Mouse (Mus musculus): ENCODE measurements around the gene Gm11232.

Gm11232 gene

GRCm38 (mm10) chr4:71757865-71758264, at the start of gene Gm11232:
Gene Gm11232, minus strand, starts transcription at chr4:71757965.
- no peak for DNase-seq (ENCODE audit: low spot score)

- no peak for DNase-seq (ENCODE audit: low spot score)
Observed at GRCm38 (mm10) chr4:71805977-71806534, 48.3 kb upstream of the Gm11232 start.

DNA sequence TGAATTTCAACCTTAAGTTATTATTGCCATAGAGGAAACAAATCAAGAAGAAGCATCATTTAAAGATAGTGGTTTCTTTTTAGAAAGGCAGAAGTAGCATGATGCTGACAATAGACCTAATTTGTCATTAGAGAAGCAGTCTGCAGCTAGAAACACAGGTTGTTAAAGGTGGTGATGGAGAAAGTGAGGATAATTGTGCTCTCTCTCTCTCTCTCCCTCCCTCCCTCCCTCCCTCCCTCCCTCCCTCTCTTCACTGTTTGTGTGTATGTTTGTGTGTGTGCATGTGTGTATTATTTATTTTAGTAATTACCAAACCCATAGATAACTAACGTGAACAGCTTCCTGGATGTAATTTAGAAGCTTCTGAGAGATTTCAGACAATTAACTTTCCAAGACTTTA, 7.8 kb upstream of the Gm11232 start:
- no peak for DNase-seq (ENCODE audit: low spot score)

GRCm38 (mm10) chr4:71765071-71765470, 7.3 kb upstream of the Gm11232 start:
- no peak for DNase-seq (ENCODE audit: low spot score)

DNA sequence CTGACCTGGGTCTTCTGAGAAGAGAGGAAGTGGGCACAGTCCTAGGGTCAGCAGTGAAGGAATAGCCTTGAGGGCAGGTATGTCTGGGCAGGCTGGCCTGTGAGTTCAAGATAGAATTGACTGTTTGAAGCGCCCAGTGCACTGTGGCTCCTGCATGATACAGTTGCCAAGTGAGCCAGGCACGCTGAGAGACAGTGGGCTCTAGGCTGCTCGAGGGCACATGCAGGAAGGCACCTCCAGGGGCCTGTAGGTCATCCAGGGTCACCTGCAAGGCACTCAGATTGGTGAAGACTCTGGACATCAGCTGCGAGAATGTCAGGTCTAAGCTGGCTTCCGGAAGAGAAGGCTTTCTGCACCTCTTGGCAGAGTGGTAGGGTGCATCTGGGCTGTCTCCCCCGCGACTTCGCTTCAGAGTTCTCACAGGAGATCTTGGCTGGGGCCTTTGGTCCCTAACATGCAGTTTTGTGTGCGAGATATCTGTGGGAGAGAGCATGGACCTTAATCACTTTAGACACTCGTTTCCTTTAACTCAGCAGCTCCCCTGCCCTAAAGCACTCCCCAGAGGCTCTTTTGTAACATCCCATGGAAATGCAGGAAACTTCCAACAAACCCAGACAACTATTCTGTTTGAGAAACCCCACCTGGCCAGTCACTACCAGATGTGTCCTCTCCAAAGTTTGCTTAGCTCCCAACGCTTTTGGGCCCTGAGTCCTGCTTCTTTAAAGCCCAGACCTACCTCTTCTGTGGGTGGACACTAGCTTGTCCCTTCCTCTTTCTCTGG, 1.1 kb downstream of the Gm11232 start:
- DNase-seq (ENCODE audit: low spot score) = no peak

GRCm38 (mm10) chr4:71745741-71746140, 12.0 kb downstream of the Gm11232 start:
- DNase-seq (ENCODE audit: low spot score) = no peak

- no peak for DNase-seq (ENCODE audit: low spot score)
Observed at GRCm38 (mm10) chr4:71736529-71736928, 21.2 kb downstream of the Gm11232 start.

DNA sequence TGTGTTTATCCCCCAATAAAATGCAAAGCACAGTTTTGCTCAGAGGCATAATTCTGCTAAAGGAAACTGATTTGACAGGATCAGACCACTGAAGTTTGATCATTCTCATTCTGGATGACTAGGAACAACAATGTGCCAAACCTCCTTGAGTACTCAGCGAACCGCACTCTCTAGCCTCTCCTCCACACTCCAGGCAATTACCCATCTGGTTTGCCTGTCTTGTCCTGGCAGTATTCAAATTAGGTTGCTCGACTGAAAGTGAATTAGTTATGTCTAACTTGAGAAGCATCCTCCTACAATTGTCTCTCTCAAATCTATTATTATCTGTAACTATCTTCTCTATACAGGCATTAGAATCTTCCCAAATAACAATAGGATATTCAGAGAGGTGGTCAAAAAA, 22.5 kb downstream of the Gm11232 start:
- DNase-seq (ENCODE audit: low spot score) = no peak

GRCm38 (mm10) chr4:71729401-71729800, 28.4 kb downstream of the Gm11232 start:
- DNase-seq (ENCODE audit: low spot score) = no peak

- DNase-seq (ENCODE audit: low spot score) = no peak
Observed at GRCm38 (mm10) chr4:71727611-71728010, 30.2 kb downstream of the Gm11232 start.

GRCm38 (mm10) chr4:71727056-71727455, 30.7 kb downstream of the Gm11232 start:
- DNase-seq (ENCODE audit: low spot score) = no peak

DNA sequence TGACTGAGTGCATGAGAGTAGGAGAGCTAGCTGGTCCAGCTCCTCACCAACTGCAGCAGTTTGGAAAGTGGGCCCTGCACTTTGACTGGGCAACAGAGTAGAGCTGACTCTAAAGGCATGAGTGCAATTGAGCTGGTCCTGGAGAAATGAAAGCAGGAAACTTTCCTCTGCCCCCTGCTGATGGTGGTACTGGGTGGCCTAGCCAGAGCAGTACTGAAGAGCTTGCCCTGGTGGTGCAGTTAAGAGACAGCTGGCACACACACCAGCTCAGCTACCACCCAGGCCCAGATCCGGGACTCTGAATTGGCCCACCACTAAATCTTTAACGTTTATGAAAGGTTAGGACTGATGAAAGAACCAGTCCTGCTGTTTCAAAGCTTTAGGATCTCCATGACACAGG, 31.9 kb downstream of the Gm11232 start:
- DNase-seq (ENCODE audit: low spot score) = no peak
